Mouse (Mus musculus) left cerebral cortex, adult 18-20 months (tissue): ENCODE data around the gene Nppa. TPM values are rescaled to one million over a fixed set of nuclear protein-coding genes. Genes with fewer than 3 reads are reported as not detected.
A peak's percentile ranks its signal among the peaks of the same experiment; 100 is the strongest.
"Not testable (repeated sequence)": the region's sequence is repeated elsewhere in the genome, so short reads cannot be mapped to it uniquely, and the experiment has no call there.

Experiments used
- DNase-seq, 2 experiments: peaks; one replicate each; pipeline ENCODE4 v3.0.0; 2021 to 2022; ENCODE audit warnings: low spot score in 2 of 2, mixed read lengths in 1 of 2
- total RNA-seq, 2 experiments: library from RNA; stranded (reverse); gene quantifications; 2 replicates each; pipeline ENCODE4 v1.2.3; 2021

Nppa gene
- total RNA-seq, 2 experiments from 2014 or later, result 0.40 TPM; not detected in 1

- DNase-seq, result no peak
Measured at GRCm38 (mm10) chr4:148009641-148010040, 9.1 kb downstream of the Nppa start.

GRCm38 (mm10) chr4:148011332-148011731 lies 10.8 kb downstream of the Nppa start:
- DNase-seq, result no peak

GRCm38 (mm10) chr4:148012216-148012615 lies 11.7 kb downstream of the Nppa start:
- no peak for DNase-seq

DNA sequence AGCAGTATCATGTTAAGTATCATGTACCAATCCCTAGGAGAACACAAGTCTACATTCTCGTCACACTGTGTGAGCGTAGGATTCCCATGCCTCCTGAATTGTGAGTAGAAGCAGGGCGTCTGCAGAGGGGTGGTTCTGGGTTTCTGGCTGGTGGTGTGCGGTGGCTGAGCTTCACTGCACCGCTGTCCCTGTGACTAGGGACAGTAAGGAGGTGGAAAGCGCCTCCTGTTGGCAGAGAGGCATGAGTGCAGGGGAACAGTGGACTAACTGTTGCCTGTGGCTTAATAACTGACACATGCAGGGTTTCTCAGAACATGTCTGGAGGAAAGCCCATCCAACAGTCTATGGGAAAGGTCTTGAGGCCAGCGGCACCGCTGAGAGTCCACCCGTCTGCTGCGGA lies 14.9 kb downstream of the Nppa start:
- no peak for DNase-seq

GRCm38 (mm10) chr4:148016981-148017380 lies 16.5 kb downstream of the Nppa start:
- DNase-seq, result no peak

- DNase-seq, result no peak
Measured at GRCm38 (mm10) chr4:148018410-148018809, 17.9 kb downstream of the Nppa start.

DNA sequence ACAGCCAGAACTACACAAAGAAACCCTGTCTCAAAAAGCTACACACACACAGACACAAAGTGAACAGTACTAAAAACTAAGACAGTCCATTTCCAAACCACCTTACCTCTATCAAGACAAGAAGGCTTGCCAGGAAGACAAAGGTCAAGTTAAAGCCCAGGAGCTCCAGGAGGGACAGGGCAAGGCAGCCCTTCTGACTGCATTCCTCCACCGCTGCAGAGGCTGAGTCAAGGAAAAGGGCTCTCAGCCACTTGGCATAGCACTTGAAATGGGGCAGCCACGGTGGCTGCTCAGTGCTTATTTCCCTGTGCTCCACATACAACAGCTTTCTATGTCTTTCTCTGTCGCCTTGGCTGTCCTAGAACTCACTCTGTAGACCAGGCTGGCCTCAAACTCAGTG lies 23.5 kb downstream of the Nppa start:
- DNase-seq, result no peak

GRCm38 (mm10) chr4:148029297-148029696 lies 28.8 kb downstream of the Nppa start:
- no peak for DNase-seq

DNA sequence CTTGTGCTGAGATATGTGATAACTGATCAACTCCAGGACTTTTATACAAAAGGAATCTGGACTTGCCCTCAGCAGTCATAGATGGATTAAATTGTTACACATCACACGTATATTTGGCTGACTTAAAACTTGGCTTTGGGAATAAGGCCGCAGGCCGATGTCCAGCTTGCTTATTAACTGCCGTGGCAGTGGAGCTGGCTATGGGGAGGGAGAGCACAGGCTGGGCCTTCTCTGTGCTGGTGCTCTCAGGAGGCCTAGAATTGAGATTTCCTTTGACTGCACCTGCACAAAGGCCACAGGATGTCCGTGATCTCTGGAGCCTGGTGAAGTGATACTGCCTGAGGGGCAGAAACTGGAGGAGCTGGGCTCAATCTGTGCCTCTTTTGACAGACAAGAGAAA lies 30.0 kb downstream of the Nppa start:
- no peak for DNase-seq

DNA sequence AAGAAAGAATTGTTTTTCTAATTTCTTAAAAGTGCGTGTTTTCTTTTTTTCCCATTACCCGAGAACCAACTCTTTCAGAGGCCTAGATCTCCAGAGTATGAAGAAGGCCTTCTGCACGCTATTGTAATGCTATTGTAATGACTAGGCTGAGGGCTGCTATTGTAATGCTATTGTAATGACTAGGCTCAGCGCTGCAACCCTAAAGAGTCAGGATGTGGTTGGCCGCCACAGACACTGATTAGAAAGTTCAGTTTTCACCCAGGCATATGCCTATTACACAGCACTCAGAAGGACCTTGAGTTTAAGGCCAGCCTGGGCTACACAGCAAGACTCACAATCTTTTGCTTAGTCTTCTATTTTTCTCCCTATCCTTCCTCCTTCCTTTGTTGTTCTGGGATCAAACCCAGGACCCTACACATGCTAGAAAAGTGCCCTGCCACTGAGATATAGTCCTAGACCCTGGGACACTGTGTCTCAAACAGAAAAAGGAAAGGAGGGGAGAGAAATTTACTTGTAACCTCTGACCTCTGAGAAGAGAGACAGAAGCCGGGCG lies 33.4 kb downstream of the Nppa start:
- DNase-seq, result no peak

DNA sequence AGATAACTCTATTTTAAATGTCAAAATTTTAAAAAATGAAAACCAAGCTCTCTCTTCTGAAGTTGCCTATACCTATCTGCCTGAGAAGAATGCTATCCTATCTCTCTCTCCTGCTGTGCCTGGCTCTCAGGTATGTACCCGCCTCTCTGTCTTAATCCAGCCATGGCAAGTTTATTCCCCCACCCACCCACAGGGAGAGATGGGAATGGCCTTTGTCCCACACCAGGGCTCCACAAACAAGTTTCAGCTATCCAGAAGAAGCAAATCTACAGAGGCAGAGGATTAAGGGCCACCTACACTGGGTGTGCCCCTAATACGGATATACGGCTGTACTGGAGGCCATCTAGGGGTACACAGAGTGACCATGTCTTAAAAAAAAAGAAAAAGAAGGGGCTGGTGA lies 34.9 kb downstream of the Nppa start:
- no peak for DNase-seq

- DNase-seq, result no peak
Measured at GRCm38 (mm10) chr4:148038079-148038599, 37.6 kb downstream of the Nppa start.

DNA sequence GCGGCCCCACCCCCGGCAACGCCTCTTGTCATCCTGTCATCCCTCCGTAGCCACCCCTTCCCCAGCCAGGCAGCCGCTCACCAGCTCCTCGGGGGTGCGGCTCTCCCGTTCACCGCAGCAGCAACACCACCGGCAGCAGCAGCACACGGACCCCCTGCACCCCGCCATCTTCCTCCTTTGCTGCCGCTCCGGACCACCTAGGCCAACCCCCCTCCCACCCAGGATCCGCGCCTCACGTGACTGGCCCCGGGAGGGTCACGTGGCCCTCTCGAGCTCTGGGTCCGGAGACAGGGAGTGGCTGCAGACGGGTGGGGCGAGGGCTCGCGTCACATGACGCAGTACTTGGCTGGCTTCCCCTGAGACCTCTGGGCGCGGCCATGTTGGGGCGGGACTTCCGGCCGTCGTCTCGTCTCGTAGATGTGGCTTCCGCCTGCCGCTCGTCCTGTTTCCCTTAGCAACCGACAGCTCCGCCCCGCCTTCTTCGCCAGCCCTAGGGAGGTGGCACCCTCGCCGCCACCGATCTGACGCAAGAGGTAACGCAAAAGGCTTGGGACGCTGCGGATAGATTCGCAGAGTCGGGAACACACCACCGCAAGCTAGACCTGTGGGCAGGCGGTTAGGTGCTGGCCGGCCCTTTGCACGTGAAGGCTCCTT lies 38.2 kb downstream of the Nppa start, which contains the start of the genes Clcn6 and Mthfr:
Gene Clcn6, minus strand, starts transcription at position 222 of the 654 bp plus-strand sequence.
Gene Mthfr, plus strand, starts transcription at position 478 of the 654 bp plus-strand sequence.
- DNase-seq, result peak; percentile 100

DNA sequence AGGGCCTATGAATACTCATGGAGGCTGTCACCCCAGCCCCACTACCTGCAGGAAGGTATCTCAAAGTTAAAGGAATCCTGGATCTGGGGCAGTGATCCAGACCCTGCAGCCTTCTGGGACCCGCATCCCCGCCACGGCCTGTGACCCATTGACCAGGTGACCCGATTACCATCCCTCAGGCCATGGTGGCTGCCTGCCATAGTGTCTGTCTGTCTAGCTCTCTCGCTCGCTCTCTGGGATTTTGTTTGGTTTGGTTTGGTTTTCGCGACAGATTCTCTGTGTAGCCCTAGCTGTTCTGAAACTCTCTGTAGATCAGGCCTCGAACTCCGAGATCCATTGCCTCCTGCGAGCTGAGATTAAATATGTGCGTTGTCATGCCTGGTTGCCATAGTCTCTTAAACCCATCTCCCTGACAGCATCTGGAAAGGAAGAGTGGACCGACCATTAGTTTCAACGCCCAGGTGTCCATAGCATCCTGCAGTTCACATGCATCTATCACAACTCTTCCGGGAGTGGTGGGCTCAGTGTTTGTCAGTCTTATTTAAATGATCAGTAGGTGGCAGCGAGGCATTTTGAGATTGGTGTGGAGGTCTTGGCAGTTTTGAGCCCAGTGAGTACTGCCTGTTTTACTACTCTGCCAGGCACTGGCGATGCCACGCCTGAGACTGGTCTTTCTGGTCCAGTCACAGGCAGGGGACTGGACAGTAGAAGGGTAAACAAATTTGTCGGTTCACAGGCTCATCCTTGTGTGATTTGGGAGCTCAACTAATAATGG lies 38.9 kb downstream of the Nppa start:
- DNase-seq, result peak in 1 of 2 experiments; percentile 28

GRCm38 (mm10) chr4:148040029-148040830 lies 39.7 kb downstream of the Nppa start:
- DNase-seq, result no peak

DNA sequence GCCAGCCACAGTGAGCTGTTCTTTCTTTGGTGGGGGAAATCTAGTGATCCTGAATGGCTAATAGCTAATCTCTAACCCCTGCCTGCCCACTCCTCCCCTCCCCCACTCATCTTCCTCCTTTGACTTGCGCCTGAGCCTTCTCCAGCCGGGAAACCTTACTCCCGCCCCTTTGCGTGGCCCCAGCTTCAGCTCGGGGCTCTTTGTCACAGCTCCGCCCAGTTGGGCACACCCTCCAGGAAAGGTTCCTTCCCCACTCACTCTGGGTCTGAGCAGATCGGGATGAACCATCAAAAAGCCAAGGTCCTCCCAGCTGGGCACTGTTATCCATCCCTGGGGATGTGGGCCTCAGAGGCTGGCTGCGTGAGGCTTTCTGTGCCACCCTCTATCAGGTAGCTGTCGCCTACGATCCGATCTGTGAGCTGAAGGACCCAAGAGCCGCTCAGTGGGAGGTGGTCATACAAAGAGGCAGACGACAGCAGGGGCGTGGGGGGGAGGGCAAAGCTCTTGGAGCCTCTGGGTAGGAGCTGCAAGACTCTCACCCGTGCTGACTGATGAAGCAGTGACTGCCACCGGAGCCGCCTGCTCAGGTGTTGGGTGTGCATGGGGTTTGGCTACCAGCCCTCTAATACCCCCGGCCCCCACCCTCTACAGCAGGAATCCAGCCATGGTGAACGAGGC lies 40.5 kb downstream of the Nppa start:
- peak; percentile 31 to 55 for DNase-seq

DNA sequence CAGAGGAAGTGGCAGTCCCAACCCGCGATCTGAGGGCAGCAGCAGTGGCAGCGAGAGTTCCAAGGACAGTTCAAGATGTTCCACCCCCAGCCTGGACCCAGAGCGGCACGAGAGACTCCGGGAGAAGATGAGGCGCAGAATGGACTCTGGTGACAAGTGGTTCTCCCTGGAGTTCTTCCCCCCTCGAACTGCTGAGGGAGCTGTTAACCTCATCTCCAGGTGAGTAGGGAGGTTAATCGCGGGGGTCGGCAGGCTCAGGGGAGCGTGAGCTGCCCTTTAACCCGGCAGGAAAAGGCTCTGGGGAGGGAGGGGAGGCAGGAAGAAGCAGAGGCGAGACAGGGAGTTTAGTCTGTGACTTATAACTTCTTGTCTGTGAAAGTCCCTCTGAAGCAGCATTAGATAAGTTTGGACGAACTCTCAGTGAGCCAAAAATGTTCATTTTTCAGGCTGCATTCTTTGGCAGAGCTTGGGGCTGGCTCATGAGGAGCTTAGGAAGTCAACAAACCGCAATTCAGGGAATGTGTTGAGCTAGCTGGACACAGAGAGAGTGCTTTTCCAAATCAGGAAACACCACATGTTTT lies 41.2 kb downstream of the Nppa start:
- no peak for DNase-seq

DNA sequence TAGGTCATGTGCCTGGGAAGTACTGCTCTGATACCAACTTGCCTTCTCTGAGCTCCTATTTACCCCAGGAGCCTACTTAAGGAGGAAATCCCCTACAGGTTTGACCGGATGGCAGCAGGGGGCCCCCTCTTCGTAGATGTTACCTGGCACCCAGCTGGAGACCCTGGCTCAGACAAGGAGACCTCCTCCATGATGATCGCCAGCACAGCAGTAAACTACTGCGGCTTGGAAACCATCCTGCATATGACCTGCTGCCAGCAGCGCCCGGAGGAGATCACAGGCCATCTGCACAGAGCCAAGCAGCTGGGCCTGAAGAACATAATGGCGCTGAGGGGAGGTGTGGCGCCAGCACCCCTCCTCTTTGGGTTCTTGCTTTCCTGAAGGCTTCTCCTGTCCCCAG lies 42.8 kb downstream of the Nppa start:
- not testable (repeated sequence) for DNase-seq

- DNase-seq, result no peak
Measured at GRCm38 (mm10) chr4:148044113-148044512, 43.6 kb downstream of the Nppa start.

- DNase-seq, result no peak
Measured at GRCm38 (mm10) chr4:148046450-148047031, 46.0 kb downstream of the Nppa start.
